Mouse (Mus musculus) small intestine, adult 2 months (tissue): ENCODE data around the gene Insm1. TPM values are rescaled to one million over a fixed set of nuclear protein-coding genes. Genes with fewer than 3 reads are reported as not detected.

Experiments used
- H3K27ac ChIP-seq: fragments of 200-500 bp; 2 replicates; pipeline ENCODE4 v1.5.1; 2012; ENCODE audit warnings: low read depth, low read length, control low read depth, inconsistent platforms; ENCODE audit not compliant: insufficient read depth
- H3K27me3 ChIP-seq: fragments of 200-500 bp; 2 replicates; pipeline ENCODE4 v1.6.1; 2012; ENCODE audit warnings: mild to moderate bottlenecking, moderate library complexity, low read length, inconsistent platforms; ENCODE audit not compliant: control insufficient read depth, insufficient read depth
- H3K36me3 ChIP-seq: fragments of 200-500 bp; 2 replicates; pipeline ENCODE4 v1.6.1; 2012; ENCODE audit warnings: mild to moderate bottlenecking, low read length, control low read depth, inconsistent platforms; ENCODE audit not compliant: control insufficient read depth, insufficient read depth
- H3K4me1 ChIP-seq: fragments of 200-500 bp; 2 replicates; pipeline ENCODE4 v1.6.1; 2012; ENCODE audit warnings: low read length, inconsistent platforms, mixed read lengths; ENCODE audit not compliant: control insufficient read depth, insufficient read depth, insufficient read length
- H3K4me3 ChIP-seq: fragments of 200-500 bp; 2 replicates; pipeline ENCODE4 v1.5.1; 2012; ENCODE audit warnings: low read depth, mild to moderate bottlenecking, control low read depth, inconsistent platforms, low read length, moderate library complexity
- CTCF ChIP-seq: fragments of 200-500 bp; IDR thresholded peaks from 2 replicates; pipeline ENCODE4 v1.5.1; 2012; ENCODE audit warnings: low read depth, mild to moderate bottlenecking, control low read depth, inconsistent platforms, low read length, moderate library complexity, mixed read lengths; ENCODE audit not compliant: insufficient replicate concordance, insufficient read length; ENCODE audit errors: extremely low read depth
- POLR2A ChIP-seq: fragments of 200-500 bp; IDR thresholded peaks from 2 replicates; pipeline ENCODE4 v1.6.1; 2012; ENCODE audit warnings: low read depth, mild to moderate bottlenecking, control low read depth, inconsistent platforms, low read length, moderate library complexity
- WGBS: fragments of 180-500 bp; shearing (Covaris S2); methylation state at CpG from one replicate; pipeline ENCODE4 v1.1.7; 2018; 5-methylcytosine and 5-hydroxymethylcytosine counted together
- polyA plus RNA-seq: library from polyadenylated mRNA; depleted of rRNA; stranded (reverse); fragments of >200 nt; gene quantifications from 2 replicates; pipeline ENCODE4 v1.2.3, GENCODE M21; 2012

Gene Insm1
- polyA plus RNA-seq, 1 experiment, result 5.9 TPM

DNA sequence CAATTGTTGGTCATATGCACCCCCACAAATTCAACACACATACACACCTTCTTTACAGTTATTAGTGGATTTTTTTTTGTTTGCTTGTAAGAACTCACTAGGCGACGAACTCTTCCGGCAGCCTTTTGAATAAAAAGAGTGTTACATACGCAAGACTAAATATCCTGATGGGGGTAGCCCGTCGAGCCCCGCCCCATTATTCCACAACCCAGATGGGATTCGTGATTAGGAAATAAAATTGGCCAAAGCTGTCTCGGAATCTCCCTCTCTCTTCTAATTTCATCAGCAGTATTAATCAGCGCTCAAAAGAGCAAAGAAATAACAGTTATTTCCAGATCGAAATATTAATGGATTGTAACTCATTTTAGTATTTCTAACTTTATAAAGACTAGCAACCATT, 1.9 kb upstream of the Insm1 start:
- TF ChIP-seq POLR2A, result no peak
- TF ChIP-seq CTCF, result no peak
- H3K4me3 ChIP-seq, result no peak overlapping the region
- no peaks in the 10 kb centered on the region for H3K36me3 ChIP-seq
- WGBS, result 17% methylated on average over 11 of the region's 11 CpGs
- no peak overlapping the region for H3K27ac ChIP-seq
- H3K27me3 ChIP-seq, result peaks cover 72% of the 10 kb centered on the region
- H3K4me1 ChIP-seq, result peaks cover 15% of the 10 kb centered on the region

DNA sequence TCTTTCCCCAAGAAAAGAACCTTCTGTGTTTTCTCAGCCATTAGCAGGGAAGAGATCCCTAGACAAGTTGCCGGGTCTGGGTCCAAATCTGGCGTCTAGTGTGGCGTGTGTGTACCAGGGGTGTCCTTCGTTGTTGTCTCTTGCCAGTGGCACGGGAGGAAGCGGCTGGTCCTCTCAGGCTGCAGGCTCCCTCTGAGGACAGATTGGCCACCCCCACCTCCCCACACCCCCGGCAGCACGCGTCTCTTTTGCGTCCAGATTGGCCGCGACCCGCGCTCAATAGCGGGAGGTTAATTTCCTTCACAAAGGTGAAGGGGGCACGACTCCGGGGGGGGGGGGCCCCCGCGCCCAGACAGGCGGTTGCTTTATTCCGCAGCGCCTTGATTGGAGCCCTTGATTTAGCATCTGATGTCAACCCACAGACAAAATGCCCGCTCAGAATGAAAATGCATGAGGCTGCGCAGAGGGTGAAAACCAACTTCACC, 1.1 kb upstream of the Insm1 start:
- WGBS, result 4% methylated on average over 24 of the region's 24 CpGs
- Histone ChIP-seq H3K27ac (no peak overlapping the region), H3K27me3 (peaks cover 77% of the 10 kb centered on the region), H3K4me3 (peak overlapping the region; percentile 60; the same call in 1 of the 2 replicates), H3K4me1 (peaks cover 15% of the 10 kb centered on the region), H3K36me3 (no peaks in the 10 kb centered on the region)
- no peak for TF ChIP-seq POLR2A
- TF ChIP-seq CTCF, result no peak

DNA sequence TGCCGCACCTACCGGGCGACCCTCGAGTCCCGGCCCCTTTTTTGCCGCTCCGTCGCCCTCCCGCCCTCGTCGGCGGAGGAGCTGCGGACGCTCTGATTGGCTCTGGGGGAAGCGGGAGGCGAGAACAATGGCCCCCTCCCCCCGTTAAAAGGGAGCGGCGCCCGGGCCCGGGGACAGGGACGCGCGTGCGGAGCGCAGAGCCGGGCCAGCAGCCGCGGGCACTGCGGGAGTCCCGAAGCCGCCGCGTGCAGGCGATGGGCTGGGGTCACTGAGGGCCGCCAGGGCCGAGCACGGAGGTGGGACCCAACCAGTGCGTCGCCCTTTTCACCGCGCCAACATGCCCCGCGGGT, 183 bp downstream of the Insm1 start:
- H3K27ac ChIP-seq, result no peak overlapping the region
- peak overlapping the region; percentile 60 for H3K4me3 ChIP-seq
- no peak for TF ChIP-seq CTCF
- no peak for TF ChIP-seq POLR2A
- peaks cover 78% of the 10 kb centered on the region for H3K27me3 ChIP-seq
- WGBS, result 3% methylated on average over 43 of the region's 44 CpGs
- H3K36me3 ChIP-seq, result no peaks in the 10 kb centered on the region
- peaks cover 15% of the 10 kb centered on the region for H3K4me1 ChIP-seq

DNA sequence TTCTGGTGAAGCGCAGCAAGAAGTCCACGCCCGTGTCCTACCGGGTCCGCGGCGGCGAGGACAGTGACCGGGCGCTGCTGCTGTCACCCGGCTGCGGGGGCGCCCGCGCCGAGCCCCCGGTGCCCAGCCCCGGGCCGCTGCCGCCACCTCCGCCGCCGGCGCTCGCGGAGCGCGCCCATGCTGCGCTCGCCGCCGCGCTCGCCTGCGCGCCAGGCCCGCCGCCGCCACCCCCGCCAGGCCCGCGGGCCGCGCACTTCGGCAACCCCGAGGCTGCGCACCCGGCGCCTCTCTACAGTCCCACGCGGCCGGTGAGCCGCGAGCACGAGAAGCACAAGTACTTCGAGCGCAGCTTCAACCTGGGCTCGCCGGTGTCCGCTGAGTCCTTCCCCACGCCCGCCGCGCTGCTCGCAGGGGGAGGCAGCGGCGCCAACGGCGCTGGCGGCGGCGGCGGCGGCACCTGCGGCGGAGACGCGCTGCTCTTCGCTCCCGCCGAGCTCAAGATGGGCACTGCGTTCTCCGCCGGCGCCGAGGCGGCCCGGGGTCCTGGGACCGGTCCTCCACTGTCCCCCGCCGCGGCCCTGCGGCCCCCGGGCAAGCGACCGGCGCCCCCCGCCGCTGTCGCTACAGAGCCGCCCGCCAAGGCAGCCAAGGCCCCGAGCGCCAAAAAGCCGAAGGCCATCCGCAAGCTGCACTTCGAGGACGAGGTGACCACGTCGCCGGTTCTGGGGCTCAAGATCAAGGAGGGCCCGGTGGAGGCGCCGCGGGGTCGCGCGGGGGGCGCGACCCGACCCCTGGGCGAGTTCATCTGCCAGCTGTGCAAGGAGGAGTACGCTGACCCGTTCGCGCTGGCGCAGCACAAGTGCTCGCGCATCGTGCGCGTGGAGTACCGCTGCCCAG, 806 bp downstream of the Insm1 start:
- Histone ChIP-seq H3K4me3 (peak overlapping the region; percentile 60), H3K27me3 (peaks cover 78% of the 10 kb centered on the region), H3K27ac (no peak overlapping the region), H3K36me3 (no peaks in the 10 kb centered on the region), H3K4me1 (peaks cover 15% of the 10 kb centered on the region)
- WGBS, result 2% methylated on average over 132 of the region's 133 CpGs
- TF ChIP-seq CTCF, result no peak
- no peak for TF ChIP-seq POLR2A

DNA sequence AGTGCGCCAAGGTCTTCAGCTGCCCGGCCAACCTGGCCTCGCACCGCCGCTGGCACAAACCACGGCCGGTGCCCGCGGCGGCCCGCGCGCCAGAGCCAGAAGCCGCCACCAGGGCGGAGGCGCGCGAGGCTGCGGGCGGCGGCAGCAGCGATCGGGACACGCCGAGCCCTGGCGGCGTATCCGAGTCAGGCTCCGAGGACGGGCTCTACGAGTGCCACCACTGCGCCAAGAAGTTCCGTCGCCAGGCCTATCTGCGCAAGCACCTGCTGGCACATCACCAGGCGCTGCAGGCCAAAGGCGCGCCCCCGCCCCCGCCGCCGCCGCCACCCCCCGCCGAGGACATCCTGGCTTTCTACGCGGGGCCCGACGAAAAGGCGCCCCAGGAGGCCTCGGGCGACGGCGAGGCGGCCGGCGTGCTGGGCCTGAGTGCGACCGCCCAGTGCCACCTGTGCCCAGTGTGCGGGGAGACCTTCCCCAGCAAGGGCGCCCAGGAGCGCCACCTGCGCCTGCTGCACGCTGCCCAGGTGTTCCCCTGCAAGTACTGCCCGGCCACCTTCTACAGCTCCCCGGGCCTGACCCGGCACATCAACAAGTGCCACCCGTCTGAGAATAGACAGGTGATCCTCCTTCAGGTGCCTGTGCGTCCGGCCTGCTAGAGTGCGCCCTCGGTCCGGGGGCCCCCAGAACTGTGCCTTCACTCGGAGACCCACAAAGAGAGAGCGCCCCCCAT, 1.6 kb downstream of the Insm1 start:
- Histone ChIP-seq H3K4me1 (peaks cover 15% of the 10 kb centered on the region), H3K27ac (no peak overlapping the region), H3K36me3 (no peaks in the 10 kb centered on the region), H3K4me3 (peak overlapping the region; percentile 57), H3K27me3 (peaks cover 74% of the 10 kb centered on the region)
- TF ChIP-seq CTCF (no peak), POLR2A (no peak)
- WGBS, result 1% methylated on average over 74 of the region's 75 CpGs

- peaks cover 68% of the 10 kb centered on the region for H3K27me3 ChIP-seq
- no peaks in the 10 kb centered on the region for H3K36me3 ChIP-seq
- H3K4me1 ChIP-seq, result peaks cover 15% of the 10 kb centered on the region
- H3K4me3 ChIP-seq, result no peak overlapping the region
- no peak for TF ChIP-seq POLR2A
- TF ChIP-seq CTCF, result no peak
- 20% methylated on average over 7 of the region's 7 CpGs for WGBS
- no peak overlapping the region for H3K27ac ChIP-seq
These were observed 2.4 kb downstream of the Insm1 start for GRCm38 (mm10) chr2:146224141-146224540.

GRCm38 (mm10) chr2:146225818-146226217, 4.1 kb downstream of the Insm1 start:
- WGBS, result 14% methylated on average over 6 of the region's 6 CpGs
- Histone ChIP-seq H3K4me3 (no peak overlapping the region), H3K27me3 (peaks cover 59% of the 10 kb centered on the region), H3K27ac (no peak overlapping the region), H3K36me3 (no peaks in the 10 kb centered on the region), H3K4me1 (peaks cover 15% of the 10 kb centered on the region)
- TF ChIP-seq CTCF (no peak), POLR2A (no peak)
